Mouse (Mus musculus) cerebellum, adult 2 months (tissue): Measurements from ENCODE around the gene Npm3. TPM values are rescaled to one million over a fixed set of nuclear protein-coding genes. Genes with fewer than 3 reads are reported as not detected.

Experiments used
- DNase-seq, 2 experiments: peaks; one replicate each; pipeline ENCODE4 v3.0.0; 2021
- H3K27ac ChIP-seq: fragments of 200-500 bp; 2 replicates; pipeline ENCODE4 v1.5.1; 2012; ENCODE audit warnings: low read length, control low read depth, inconsistent platforms; ENCODE audit not compliant: insufficient read depth
- H3K27me3 ChIP-seq: fragments of 200-500 bp; 2 replicates; pipeline ENCODE4 v1.6.1; 2012; ENCODE audit warnings: inconsistent platforms, mild to moderate bottlenecking, low read length, moderate library complexity; ENCODE audit not compliant: control insufficient read depth, insufficient read depth
- H3K4me1 ChIP-seq: fragments of 200-500 bp; 2 replicates; pipeline ENCODE4 v1.6.1; 2011; ENCODE audit warnings: low read length; ENCODE audit not compliant: control insufficient read depth, insufficient read depth
- H3K4me3 ChIP-seq: fragments of 200-500 bp; replicated peaks from 2 replicates; pipeline ENCODE3; 2011; ENCODE audit warnings: mild to moderate bottlenecking, low read depth, low read length, control low read depth; ENCODE audit not compliant: insufficient read depth
- CTCF ChIP-seq: fragments of 200-500 bp; IDR thresholded peaks from 2 replicates; pipeline ENCODE4 v1.5.1; 2011; ENCODE audit warnings: low read depth, mild to moderate bottlenecking, control low read depth, low read length, moderate library complexity, borderline replicate concordance; ENCODE audit not compliant: insufficient read depth
- POLR2A ChIP-seq: fragments of 200-500 bp; IDR thresholded peaks from 2 replicates; pipeline ENCODE4 v1.6.1; 2011; ENCODE audit warnings: low read length, control low read depth, borderline replicate concordance; ENCODE audit not compliant: insufficient read depth
- WGBS: fragments of 180-500 bp; shearing (Covaris S2); methylation state at CpG from one replicate; pipeline ENCODE4 v1.1.7; 2018; 5-methylcytosine and 5-hydroxymethylcytosine counted together
- polyA plus RNA-seq: library from polyadenylated mRNA; depleted of rRNA; stranded (reverse); fragments of >200 nt; gene quantifications from 2 replicates; pipeline ENCODE4 v1.2.3, GENCODE M21; 2012

The Npm3 gene
- polyA plus RNA-seq, 1 experiment = 14.7 TPM

DNA sequence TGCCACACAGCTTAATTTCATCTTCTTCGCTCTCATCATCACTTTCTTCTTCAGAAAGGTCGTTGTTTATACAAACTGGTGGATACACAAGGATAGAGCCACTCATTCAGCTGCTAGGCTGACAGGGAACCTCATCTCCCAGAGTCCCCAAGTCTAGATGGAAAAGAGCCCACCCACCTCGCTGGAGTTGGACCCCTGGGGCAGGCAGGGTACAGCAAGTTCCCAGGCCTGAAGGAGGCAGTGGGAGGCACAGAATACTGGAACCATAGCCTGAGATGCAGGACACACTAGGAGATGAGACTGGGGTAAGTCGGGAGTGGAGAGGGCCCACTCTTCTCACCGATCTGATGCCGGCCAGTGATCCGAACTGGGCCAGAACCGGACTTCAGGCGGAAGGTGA, 1.2 kb downstream of the Npm3 start:
- Histone ChIP-seq H3K27ac (no peak overlapping the region), H3K27me3 (peaks cover 1% of the 10 kb centered on the region; the same call in 1 of the 2 replicates), H3K4me1 (peaks cover 8% of the 10 kb centered on the region), H3K4me3 (no peak overlapping the region)
- peak in 1 of 2 experiments; percentile 30 for DNase-seq
- TF ChIP-seq CTCF = 0 out of 2 replicates have a peak, but pooled peaks have one; percentile 0
- TF ChIP-seq POLR2A = no peak
- 30% methylated on average over 9 of the region's 9 CpGs for WGBS

DNA sequence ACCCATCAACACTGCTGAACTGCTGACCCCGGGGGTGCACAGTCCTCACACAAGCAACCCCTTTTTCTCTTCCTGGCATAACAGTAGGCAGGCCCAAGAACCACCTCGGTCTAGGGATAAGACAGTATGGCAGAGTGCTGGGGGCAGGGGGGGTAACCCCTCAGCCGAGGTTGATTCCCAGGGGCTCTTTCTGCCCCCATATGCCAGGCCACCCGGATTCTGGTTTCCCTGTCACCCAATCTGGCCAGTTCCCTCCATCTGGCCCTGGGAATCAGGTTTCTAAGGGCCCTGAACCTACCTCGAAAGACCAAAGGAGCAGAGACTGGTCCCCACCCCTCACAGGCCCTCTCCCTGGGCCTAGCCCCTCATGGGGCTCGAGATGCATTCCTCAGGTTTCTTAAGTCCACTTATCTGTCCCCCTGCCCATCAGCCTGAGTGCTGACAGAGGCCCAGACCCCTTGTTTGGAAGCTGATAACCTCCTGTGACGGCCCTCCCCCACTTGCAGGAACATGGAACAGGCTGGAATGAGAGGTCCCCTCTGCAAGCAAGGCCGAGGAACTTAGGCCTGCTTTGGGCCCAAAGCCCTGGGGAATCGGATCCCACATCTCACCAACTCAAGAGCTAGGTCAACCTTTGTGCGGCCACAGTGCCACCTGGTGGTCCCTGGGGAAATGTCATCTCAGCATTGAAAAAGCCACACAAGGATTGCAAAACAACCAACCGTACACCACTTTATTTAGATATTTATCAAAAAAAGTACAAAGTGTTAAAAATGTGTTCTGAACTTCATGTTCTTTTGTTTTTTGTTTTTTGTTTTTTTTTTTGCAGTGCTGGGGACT, 2.1 kb downstream of the Npm3 start:
- Histone ChIP-seq H3K27ac (no peak overlapping the region), H3K4me3 (no peak overlapping the region), H3K4me1 (peaks cover 8% of the 10 kb centered on the region), H3K27me3 (peaks cover 7% of the 10 kb centered on the region; the same call in 1 of the 2 replicates)
- TF ChIP-seq CTCF (peak; percentile 86), POLR2A (no peak)
- DNase-seq = peak; percentile 71 to 85
- 32% methylated on average over 11 of the region's 11 CpGs for WGBS

DNA sequence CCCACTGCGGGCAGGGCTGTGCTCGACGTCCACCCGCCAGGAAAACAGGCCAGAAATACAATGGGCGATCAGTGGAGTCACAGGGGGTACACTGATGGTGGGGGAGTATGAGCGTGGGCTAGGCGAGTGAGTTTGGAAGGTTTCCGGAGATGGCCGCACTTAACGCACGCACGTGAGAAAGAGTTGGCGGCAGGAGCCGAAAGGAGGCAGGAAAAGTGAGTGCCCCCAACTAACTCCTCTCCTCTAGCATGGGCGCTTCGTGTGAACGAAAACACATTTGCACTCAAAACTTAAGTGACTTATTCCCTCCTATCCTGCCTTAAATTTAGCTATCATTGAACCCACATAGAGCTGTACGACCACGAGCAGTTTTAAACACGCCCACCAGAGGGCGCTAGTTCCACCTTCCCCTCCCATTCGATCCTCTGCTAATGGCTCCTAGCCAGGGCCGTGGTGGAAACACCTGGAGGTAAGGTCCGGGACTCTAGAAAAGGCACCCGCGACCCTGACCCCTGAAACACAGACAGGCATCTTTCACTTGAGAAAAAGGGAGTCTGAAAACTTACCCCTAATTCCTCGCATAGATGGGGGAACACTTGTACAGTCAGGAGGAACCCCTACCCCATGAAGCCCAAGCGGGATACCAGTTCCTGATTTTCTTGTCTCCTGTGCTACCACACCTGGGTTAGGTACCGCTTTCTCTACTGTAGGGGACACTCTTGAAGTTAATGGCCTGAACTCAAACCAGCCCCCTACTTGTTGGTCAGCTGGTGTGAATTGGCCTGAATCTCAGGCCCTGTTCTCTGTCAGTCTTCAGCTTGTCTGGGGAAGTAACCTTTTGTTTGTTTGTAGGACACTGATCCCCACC, 3.0 kb downstream of the Npm3 start:
- Histone ChIP-seq H3K27ac (no peak overlapping the region), H3K27me3 (peaks cover 13% of the 10 kb centered on the region; the same call in 1 of the 2 replicates), H3K4me3 (no peak overlapping the region), H3K4me1 (peaks cover 8% of the 10 kb centered on the region)
- 23% methylated on average over 29 of the region's 29 CpGs for WGBS
- DNase-seq = peak; percentile 70 to 78
- TF ChIP-seq POLR2A (no peak), CTCF (peak; percentile 78)

DNA sequence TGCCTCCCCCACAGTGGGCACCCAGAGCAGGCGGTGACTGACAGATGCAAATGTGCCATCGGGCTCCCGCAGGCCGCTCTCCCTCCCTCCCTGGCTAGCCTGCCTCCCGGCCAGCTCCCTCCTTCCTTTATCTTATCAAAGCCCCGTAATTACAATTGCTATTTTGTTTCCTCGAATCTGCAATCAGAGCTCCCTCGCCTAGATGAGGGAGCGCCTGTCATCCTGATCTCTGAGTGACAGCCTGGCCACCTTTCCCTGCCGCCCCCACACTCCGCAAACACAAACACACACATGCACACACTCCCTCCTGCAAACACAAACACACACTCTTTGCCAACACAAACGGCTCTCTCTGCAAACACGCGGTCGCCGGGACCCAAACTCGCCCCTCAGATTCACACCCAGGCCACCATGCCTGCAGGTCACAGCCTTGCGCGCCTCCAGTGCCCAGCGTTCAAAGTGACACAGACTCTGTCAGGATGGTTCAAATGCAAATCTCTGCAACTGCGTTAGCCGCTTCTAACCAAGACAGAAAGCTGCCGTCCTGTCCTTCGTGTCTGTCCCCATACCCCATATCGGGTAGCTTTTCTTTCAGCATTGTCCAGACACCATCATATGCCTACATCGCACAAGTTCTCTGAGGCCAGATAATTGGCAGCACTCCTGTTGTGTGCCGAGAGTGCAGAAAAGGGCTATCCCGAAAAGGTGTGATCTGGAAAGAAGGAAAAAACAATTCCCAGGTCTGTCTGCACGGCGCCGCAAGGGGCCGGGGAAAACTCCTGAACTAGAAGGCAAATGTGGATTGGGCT, 3.8 kb downstream of the Npm3 start:
- no peak for DNase-seq
- WGBS = 33% methylated on average over 32 of the region's 32 CpGs
- Histone ChIP-seq H3K27me3 (peaks cover 13% of the 10 kb centered on the region; the same call in 1 of the 2 replicates), H3K4me3 (no peak overlapping the region), H3K27ac (no peak overlapping the region), H3K4me1 (peaks cover 8% of the 10 kb centered on the region)
- TF ChIP-seq POLR2A = no peak
- no peak for TF ChIP-seq CTCF

DNA sequence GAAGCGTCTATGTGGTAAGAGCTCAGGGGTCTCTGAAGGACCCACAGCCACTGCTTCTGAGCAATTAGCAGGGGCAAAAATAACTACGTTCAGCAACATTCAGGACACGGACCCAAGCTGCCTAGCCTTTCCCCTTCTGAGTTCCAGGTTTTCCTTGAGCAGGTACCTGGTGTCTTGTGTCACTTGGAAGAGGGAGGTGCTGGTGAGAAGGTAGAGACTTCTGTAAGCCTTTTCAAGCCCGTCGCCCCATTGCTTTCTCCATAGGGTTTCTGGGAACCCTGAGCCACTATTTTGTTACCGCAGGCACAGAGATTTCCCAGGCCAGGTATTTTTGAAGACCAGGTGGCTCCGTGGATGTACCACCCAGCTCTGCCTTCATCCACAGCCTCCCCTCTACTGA, 5.8 kb downstream of the Npm3 start:
- no peak overlapping the region for H3K4me3 ChIP-seq
- 73% methylated on average over 7 of the region's 7 CpGs for WGBS
- TF ChIP-seq CTCF (no peak), POLR2A (no peak)
- H3K4me1 ChIP-seq = peaks cover 5% of the 10 kb centered on the region
- peaks cover 15% of the 10 kb centered on the region; the same call in 1 of the 2 replicates for H3K27me3 ChIP-seq
- H3K27ac ChIP-seq = no peak overlapping the region
- DNase-seq = no peak

DNA sequence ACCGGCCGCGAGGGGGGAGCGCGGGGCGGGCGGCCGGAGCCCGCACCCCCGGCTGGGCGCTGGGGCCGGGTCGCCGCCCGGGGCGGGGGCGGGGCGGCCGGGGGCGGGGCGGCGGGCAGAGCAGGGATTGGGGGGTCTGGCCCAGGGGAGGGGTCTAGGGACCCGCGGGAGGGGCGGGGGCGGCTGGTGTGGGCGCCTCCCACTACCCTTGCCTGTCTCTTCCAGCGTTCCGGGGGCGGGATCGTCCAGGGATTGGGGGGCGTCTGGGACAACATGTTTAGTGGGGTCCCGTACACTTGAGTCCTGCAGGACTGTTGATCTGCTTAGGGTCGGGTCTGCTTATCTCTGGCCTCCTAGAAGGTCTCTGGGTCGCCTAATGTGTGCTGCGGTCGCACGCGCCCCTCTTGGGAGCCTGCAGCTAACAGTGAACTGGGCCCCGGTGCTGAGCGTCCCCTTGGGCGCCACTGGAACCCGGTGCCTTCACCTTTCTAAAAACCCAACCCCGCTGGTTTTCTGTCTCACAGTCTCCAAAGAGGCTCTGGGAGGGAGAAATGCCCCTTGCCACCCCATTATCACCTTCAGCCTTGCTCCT, 6.3 kb downstream of the Npm3 start:
- H3K4me3 ChIP-seq = no peak overlapping the region
- no peak for TF ChIP-seq POLR2A
- TF ChIP-seq CTCF = no peak
- WGBS = 15% methylated on average over 23 of the region's 44 CpGs
- DNase-seq = no peak
- H3K27ac ChIP-seq = no peak overlapping the region
- peaks cover under 1% of the 10 kb centered on the region; the same call in 1 of the 2 replicates for H3K4me1 ChIP-seq
- H3K27me3 ChIP-seq = peaks cover 15% of the 10 kb centered on the region; the same call in 1 of the 2 replicates
